Mouse (Mus musculus) kidney, adult 2 months (tissue): ENCODE data around the gene 2510009E07Rik. TPM values are rescaled to one million over a fixed set of nuclear protein-coding genes. Genes with fewer than 3 reads are reported as not detected.

Experiments
- DNase-seq: peaks from one replicate; pipeline ENCODE4 v3.0.0; 2021
- H3K27ac ChIP-seq: fragments of 200-500 bp; 2 replicates; pipeline ENCODE4 v1.5.1; 2012; ENCODE audit warnings: low read depth, low read length, control low read depth, inconsistent platforms; ENCODE audit not compliant: insufficient read depth
- H3K27me3 ChIP-seq: fragments of 200-500 bp; replicated peaks from 2 replicates; pipeline ENCODE4 v1.6.1; 2012; ENCODE audit warnings: mild to moderate bottlenecking, moderate library complexity, low read length, inconsistent platforms; ENCODE audit not compliant: control insufficient read depth, insufficient read depth
- H3K36me3 ChIP-seq: fragments of 200-500 bp; 2 replicates; pipeline ENCODE4 v1.6.1; 2012; ENCODE audit warnings: mild to moderate bottlenecking, moderate library complexity, low read length, inconsistent platforms; ENCODE audit not compliant: control insufficient read depth, insufficient read depth
- H3K4me1 ChIP-seq: fragments of 200-500 bp; 2 replicates; pipeline ENCODE4 v1.6.1; 2011; ENCODE audit warnings: low read length; ENCODE audit not compliant: control insufficient read depth, insufficient read depth
- H3K4me3 ChIP-seq: fragments of 200-500 bp; 2 replicates; pipeline ENCODE4 v1.5.1; 2011; ENCODE audit warnings: mild to moderate bottlenecking, low read depth, low read length, control low read depth; ENCODE audit not compliant: insufficient read depth
- CTCF ChIP-seq: fragments of 200-500 bp; conservative IDR thresholded peaks from 2 replicates; pipeline ENCODE4 v1.5.1; 2011; ENCODE audit warnings: low read depth, mild to moderate bottlenecking, control low read depth, low read length, moderate library complexity, mixed read lengths; ENCODE audit not compliant: insufficient read depth, insufficient read length
- POLR2A ChIP-seq: fragments of 200-500 bp; IDR thresholded peaks from one replicate; pipeline ENCODE4 v1.6.1; 2011; ENCODE audit warnings: low read depth, low read length, control low read depth
- WGBS: fragments of 180-500 bp; shearing (Covaris S2); methylation state at CpG from one replicate; pipeline ENCODE4 v1.1.7; 2018; 5-methylcytosine and 5-hydroxymethylcytosine counted together
- polyA plus RNA-seq: library from polyadenylated mRNA; depleted of rRNA; stranded (reverse); fragments of >200 nt; gene quantifications from 2 replicates; pipeline ENCODE4 v1.2.3, GENCODE M21; 2012; rRNA removed

The 2510009E07Rik gene
- polyA plus RNA-seq: 14.6 and 15.0 TPM in 2 replicates

- no peaks in the 10 kb centered on the region for H3K27me3 ChIP-seq
- TF ChIP-seq POLR2A (no peak), CTCF (no peak)
- peak; percentile 93 for DNase-seq
- peak within 1 kb of the TSS; percentile 87 for H3K4me3 ChIP-seq
- peaks cover 8% of the 10 kb centered on the region; the same call in 1 of the 2 replicates for H3K4me1 ChIP-seq
- peak within 1 kb of the TSS; percentile 36 for H3K27ac ChIP-seq
- WGBS: under 1% methylated on average over 59 of the region's 61 CpGs
- H3K36me3 ChIP-seq: no peaks in the 10 kb centered on the region
These were observed at the start of gene 2510009E07Rik for GRCm38 (mm10) chr16:21694463-21695241. TSS of gene 2510009E07Rik (minus strand) at chr16:21694665.

GRCm38 (mm10) chr16:21743401-21743800 lies 48.9 kb upstream of the 2510009E07Rik start:
- 78% methylated on average over 6 of the region's 6 CpGs for WGBS
- Histone ChIP-seq H3K27me3 (no peaks in the 10 kb centered on the region), H3K27ac (no peak overlapping the region), H3K4me1 (no peaks in the 10 kb centered on the region), H3K36me3 (no peaks in the 10 kb centered on the region), H3K4me3 (no peak overlapping the region)
- TF ChIP-seq CTCF: no peak
- TF ChIP-seq POLR2A: no peak
- DNase-seq: no peak

- H3K4me3 ChIP-seq: no peak overlapping the region
- no peak overlapping the region for H3K27ac ChIP-seq
- H3K36me3 ChIP-seq: no peaks in the 10 kb centered on the region
- H3K27me3 ChIP-seq: no peaks in the 10 kb centered on the region
- TF ChIP-seq POLR2A (no peak), CTCF (no peak)
- WGBS: 81% methylated on average over 5 of the region's 5 CpGs
- no peak for DNase-seq
- no peaks in the 10 kb centered on the region for H3K4me1 ChIP-seq
These were observed 48.4 kb upstream of the 2510009E07Rik start for GRCm38 (mm10) chr16:21742898-21743297.

DNA sequence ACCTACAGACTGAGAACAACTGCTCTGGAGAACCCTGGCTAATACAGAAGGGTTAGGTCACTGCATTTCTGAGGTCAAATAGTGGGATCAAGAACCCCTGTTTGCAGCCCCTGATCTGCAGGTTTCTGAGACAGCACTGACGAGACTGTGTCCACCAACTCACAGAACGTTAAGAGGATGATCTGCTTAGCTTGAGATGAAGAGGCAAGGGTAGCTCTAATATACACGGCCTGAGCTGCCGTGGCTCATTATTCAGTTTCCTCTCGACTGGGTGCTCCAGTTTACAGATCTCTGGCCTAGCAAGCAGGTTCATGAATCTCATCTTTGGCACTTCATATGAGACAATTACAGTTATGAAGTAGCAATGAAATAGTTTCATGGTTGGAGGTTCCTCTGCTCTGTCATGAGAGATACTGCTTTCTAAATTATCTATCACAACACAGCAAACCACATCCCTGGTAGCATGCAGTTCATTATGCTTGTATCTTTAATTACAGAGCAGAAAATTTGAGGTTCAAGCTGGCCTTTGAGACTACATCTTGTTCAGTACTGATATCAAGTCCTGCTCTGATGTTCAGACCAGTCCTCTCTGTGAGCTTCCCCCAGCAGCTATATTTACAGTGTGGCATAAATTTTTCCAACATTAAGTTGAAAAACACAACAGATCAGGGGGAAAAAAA lies 47.9 kb upstream of the 2510009E07Rik start:
- TF ChIP-seq CTCF (no peak), POLR2A (no peak)
- Histone ChIP-seq H3K4me3 (no peak overlapping the region), H3K27me3 (no peaks in the 10 kb centered on the region), H3K36me3 (no peaks in the 10 kb centered on the region), H3K4me1 (no peaks in the 10 kb centered on the region), H3K27ac (no peak overlapping the region)
- WGBS: 79% methylated on average over 5 of the region's 5 CpGs
- DNase-seq: no peak

- Histone ChIP-seq H3K4me3 (no peak overlapping the region), H3K27ac (no peak overlapping the region), H3K4me1 (no peaks in the 10 kb centered on the region), H3K27me3 (no peaks in the 10 kb centered on the region), H3K36me3 (no peaks in the 10 kb centered on the region)
- TF ChIP-seq POLR2A (no peak), CTCF (no peak)
- WGBS: 85% methylated on average over 3 of the region's 3 CpGs
- DNase-seq: no peak
These were observed 47.1 kb upstream of the 2510009E07Rik start for GRCm38 (mm10) chr16:21741542-21741941.

GRCm38 (mm10) chr16:21735638-21736037 lies 41.2 kb upstream of the 2510009E07Rik start:
- no peaks in the 10 kb centered on the region for H3K4me1 ChIP-seq
- no peak for TF ChIP-seq POLR2A
- TF ChIP-seq CTCF: no peak
- H3K27me3 ChIP-seq: no peaks in the 10 kb centered on the region
- DNase-seq: no peak
- no peak overlapping the region for H3K27ac ChIP-seq
- no peak overlapping the region for H3K4me3 ChIP-seq
- no peaks in the 10 kb centered on the region for H3K36me3 ChIP-seq
- 90% methylated on average over 1 of the region's 1 CpGs for WGBS

DNA sequence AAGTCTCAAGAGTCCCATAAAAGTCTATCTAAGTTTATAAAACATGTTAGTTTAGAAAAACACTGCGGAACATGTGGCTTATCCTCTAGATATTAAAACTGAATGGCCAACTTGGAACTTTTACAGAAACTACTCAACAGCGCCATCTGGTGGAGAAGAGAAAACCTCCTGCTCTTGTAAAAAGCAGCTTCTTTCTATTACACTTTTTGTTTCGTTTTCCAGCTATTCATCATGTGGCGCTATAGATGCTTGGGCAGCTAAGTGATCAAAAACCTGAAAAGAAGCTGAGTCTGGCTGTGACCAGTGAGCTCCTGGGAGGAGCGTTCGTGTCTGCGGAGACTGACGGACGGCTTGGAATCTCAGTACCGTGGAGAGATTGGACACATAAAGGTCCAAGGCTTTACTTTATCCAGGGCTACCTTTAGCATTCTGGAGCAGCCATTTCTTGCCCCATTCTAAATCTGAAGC lies 33.5 kb upstream of the 2510009E07Rik start:
- Histone ChIP-seq H3K27me3 (no peaks in the 10 kb centered on the region), H3K4me3 (peak overlapping the region; percentile 86), H3K4me1 (no peaks in the 10 kb centered on the region), H3K27ac (no peak overlapping the region), H3K36me3 (no peaks in the 10 kb centered on the region)
- DNase-seq: peak; percentile 81
- no peak for TF ChIP-seq POLR2A
- peak; percentile 24; the same call in 1 of the 2 replicates for TF ChIP-seq CTCF
- WGBS: 32% methylated on average over 10 of the region's 10 CpGs
